Mouse (Mus musculus) MEL (cell line): Measurements from ENCODE around the gene Smu1. TPM values are rescaled to one million over a fixed set of nuclear protein-coding genes. Genes with fewer than 3 reads are reported as not detected.

Source experiments
- DNase-seq: peaks from one replicate; pipeline ENCODE4 v3.0.0; 2011; ENCODE audit warnings: low read depth, low spot score
- H3K27ac ChIP-seq: 2 replicates; pipeline ENCODE4 v1.5.1; 2012; ENCODE audit warnings: low read depth, mild to moderate bottlenecking, control low read depth, low read length, moderate library complexity; ENCODE audit not compliant: control insufficient read depth
- H3K27me3 ChIP-seq, 2 experiments: fragments of 150-350 bp in 1 of 2; sonication (generic) in 1 of 2; 2 replicates each; pipeline ENCODE4 v1.6.1; 2012; ENCODE audit warnings: low read length in 2 of 2, mild to moderate bottlenecking in 2 of 2, improper control_type of control experiment in 1 of 2, moderate library complexity in 1 of 2; ENCODE audit not compliant: insufficient read depth in 2 of 2, control insufficient read depth in 1 of 2
- H3K36me3 ChIP-seq, 2 experiments: 2 replicates each; pipeline ENCODE4 v1.6.1; 2012 to 2014; ENCODE audit warnings: low read length in 2 of 2, improper control_type of control experiment in 1 of 2, inconsistent platforms in 1 of 2, mild to moderate bottlenecking in 1 of 2; ENCODE audit not compliant: insufficient read depth in 2 of 2, control insufficient read depth in 1 of 2
- H3K4me1 ChIP-seq, 2 experiments: fragments of 150-350 bp in 1 of 2; sonication (generic) in 1 of 2; 2 replicates each; pipeline ENCODE4 v1.6.1; 2012; ENCODE audit warnings: low read length in 2 of 2, improper control_type of control experiment in 1 of 2, mild to moderate bottlenecking in 1 of 2; ENCODE audit not compliant: insufficient read depth in 2 of 2, control insufficient read depth in 1 of 2
- H3K4me3 ChIP-seq, 2 experiments: fragments of 150-350 bp in 1 of 2; sonication (generic) in 1 of 2; 2 replicates each; pipeline ENCODE4 v1.5.1; 2012; ENCODE audit warnings: low read depth in 2 of 2, low read length in 2 of 2, mild to moderate bottlenecking in 2 of 2, moderate library complexity in 2 of 2, control low read depth in 1 of 2, improper control_type of control experiment in 1 of 2; ENCODE audit not compliant: control insufficient read depth in 1 of 2, insufficient read depth in 1 of 2
- H3K79me2 ChIP-seq: 2 replicates; pipeline ENCODE4 v1.6.1; 2012; ENCODE audit warnings: mild to moderate bottlenecking, low read length, moderate library complexity; ENCODE audit not compliant: control insufficient read depth, poor library complexity, insufficient read depth
- H3K9ac ChIP-seq: 2 replicates; pipeline ENCODE4 v1.6.1; 2012; ENCODE audit warnings: low read depth, mild to moderate bottlenecking, control low read depth, low read length, moderate library complexity; ENCODE audit not compliant: control insufficient read depth, poor library complexity, severe bottlenecking
- H3K9me3 ChIP-seq: fragments of 150-350 bp; sonication (generic); replicated peaks from 2 replicates; pipeline ENCODE4 v1.6.1; 2012; ENCODE audit warnings: mild to moderate bottlenecking, low read length, improper control_type of control experiment, moderate library complexity; ENCODE audit not compliant: insufficient read depth
- BHLHE40 ChIP-seq: IDR thresholded peaks from 2 replicates; pipeline ENCODE4 v1.6.1; 2012; ENCODE audit warnings: low read depth, mild to moderate bottlenecking, inconsistent platforms, low read length, improper control_type of control experiment, borderline replicate concordance
- CHD2 ChIP-seq: IDR thresholded peaks from 2 replicates; pipeline ENCODE4 v1.6.1; 2011; ENCODE audit warnings: low read length, improper control_type of control experiment
- EP300 ChIP-seq, 2 experiments: IDR thresholded peaks; 2 replicates each; pipeline ENCODE4 v1.6.1; 2011; ENCODE audit warnings: improper control_type of control experiment in 2 of 2, low read length in 2 of 2, low read depth in 1 of 2, mild to moderate bottlenecking in 1 of 2
- ETS1 ChIP-seq: IDR thresholded peaks from 2 replicates; pipeline ENCODE4 v1.6.1; 2012; ENCODE audit warnings: low read depth, mild to moderate bottlenecking, inconsistent platforms, low read length, improper control_type of control experiment, moderate library complexity
- GABPA ChIP-seq: IDR thresholded peaks from 2 replicates; pipeline ENCODE4 v1.6.1; 2012; ENCODE audit warnings: low read depth, mild to moderate bottlenecking, inconsistent platforms, low read length, improper control_type of control experiment, moderate library complexity
- HCFC1 ChIP-seq: IDR thresholded peaks from 2 replicates; pipeline ENCODE4 v1.6.1; 2012; ENCODE audit warnings: low read depth, mild to moderate bottlenecking, inconsistent platforms, low read length, improper control_type of control experiment, moderate library complexity
- JUND ChIP-seq: IDR thresholded peaks from 2 replicates; pipeline ENCODE4 v1.6.1; 2011; ENCODE audit warnings: low read depth, mild to moderate bottlenecking, improper control_type of control experiment, low read length
- KAT2A ChIP-seq: conservative IDR thresholded peaks from 2 replicates; pipeline ENCODE4 v1.6.1; 2012; ENCODE audit warnings: low read depth, low read length, improper control_type of control experiment, inconsistent platforms
- MAFK ChIP-seq: IDR thresholded peaks from 2 replicates; pipeline ENCODE4 v1.6.1; 2011; ENCODE audit warnings: low read depth, mild to moderate bottlenecking, low read length, improper control_type of control experiment, borderline replicate concordance
- MAX ChIP-seq: IDR thresholded peaks from 2 replicates; pipeline ENCODE4 v1.6.1; 2011; ENCODE audit warnings: low read length, improper control_type of control experiment
- MAZ ChIP-seq: IDR thresholded peaks from 2 replicates; pipeline ENCODE4 v1.6.1; 2012; ENCODE audit warnings: low read depth, mild to moderate bottlenecking, inconsistent platforms, low read length, improper control_type of control experiment
- MXI1 ChIP-seq: IDR thresholded peaks from 2 replicates; pipeline ENCODE4 v1.6.1; 2011; ENCODE audit warnings: mild to moderate bottlenecking, low read depth, low read length, improper control_type of control experiment
- MYB ChIP-seq: IDR thresholded peaks from 2 replicates; pipeline ENCODE4 v1.6.1; 2011; ENCODE audit warnings: mild to moderate bottlenecking, low read depth, low read length, improper control_type of control experiment
- NELFE ChIP-seq: IDR thresholded peaks from 2 replicates; pipeline ENCODE4 v1.6.1; 2011; ENCODE audit warnings: low read depth, low read length, improper control_type of control experiment
- POLR2A ChIP-seq, 2 experiments: IDR thresholded peaks; 2 replicates each; pipeline ENCODE4 v1.6.1; 2011 to 2012; ENCODE audit warnings: low read length in 2 of 2, mild to moderate bottlenecking in 2 of 2, control low read depth in 1 of 2, improper control_type of control experiment in 1 of 2, low read depth in 1 of 2, moderate library complexity in 1 of 2; ENCODE audit not compliant: control insufficient read depth in 1 of 2, insufficient read depth in 1 of 2, poor library complexity in 1 of 2
- POLR2AphosphoS2 ChIP-seq: IDR thresholded peaks from 2 replicates; pipeline ENCODE4 v1.6.1; 2011; ENCODE audit warnings: low read length, improper control_type of control experiment
- RAD21 ChIP-seq: IDR thresholded peaks from 2 replicates; pipeline ENCODE4 v1.6.1; 2011; ENCODE audit warnings: mild to moderate bottlenecking, low read depth, low read length, improper control_type of control experiment
- RCOR1 ChIP-seq: IDR thresholded peaks from 2 replicates; pipeline ENCODE4 v1.6.1; 2012; ENCODE audit warnings: low read depth, mild to moderate bottlenecking, inconsistent platforms, low read length, improper control_type of control experiment
- SIN3A ChIP-seq: IDR thresholded peaks from 2 replicates; pipeline ENCODE4 v1.6.1; 2012; ENCODE audit warnings: low read length, improper control_type of control experiment, inconsistent platforms
- SMC3 ChIP-seq: IDR thresholded peaks from 2 replicates; pipeline ENCODE4 v1.6.1; 2011; ENCODE audit warnings: low read depth, low read length, improper control_type of control experiment
- TCF12 ChIP-seq: IDR thresholded peaks from 2 replicates; pipeline ENCODE4 v1.6.1; 2014; ENCODE audit warnings: low read depth, mild to moderate bottlenecking, inconsistent platforms, low read length, improper control_type of control experiment, moderate library complexity
- UBTF ChIP-seq: IDR thresholded peaks from 2 replicates; pipeline ENCODE4 v1.6.1; 2012; ENCODE audit warnings: low read depth, mild to moderate bottlenecking, inconsistent platforms, low read length, improper control_type of control experiment, moderate library complexity, borderline replicate concordance; ENCODE audit not compliant: insufficient read depth
- USF1 ChIP-seq: IDR thresholded peaks from 2 replicates; pipeline ENCODE4 v1.6.1; 2014; ENCODE audit warnings: low read depth, mild to moderate bottlenecking, inconsistent platforms, low read length, improper control_type of control experiment, moderate library complexity
- USF2 ChIP-seq, 2 experiments: IDR thresholded peaks; 2 replicates each; pipeline ENCODE4 v1.6.1; 2011 to 2012; ENCODE audit warnings: improper control_type of control experiment in 2 of 2, low read length in 2 of 2, borderline replicate concordance in 1 of 2, inconsistent platforms in 1 of 2, low read depth in 1 of 2, mild to moderate bottlenecking in 1 of 2; ENCODE audit not compliant: insufficient read depth in 1 of 2
- ZC3H11A ChIP-seq: IDR thresholded peaks from 2 replicates; pipeline ENCODE4 v1.6.1; 2012; ENCODE audit warnings: low read depth, mild to moderate bottlenecking, inconsistent platforms, low read length, improper control_type of control experiment
- ZMIZ1 ChIP-seq: IDR thresholded peaks from 2 replicates; pipeline ENCODE4 v1.6.1; 2012; ENCODE audit warnings: low read depth, mild to moderate bottlenecking, inconsistent platforms, low read length, improper control_type of control experiment, moderate library complexity
- ZNF384 ChIP-seq: IDR thresholded peaks from 2 replicates; pipeline ENCODE4 v1.6.1; 2012; ENCODE audit warnings: low read depth, mild to moderate bottlenecking, inconsistent platforms, low read length, improper control_type of control experiment
- polyA plus RNA-seq, 2 experiments: library from polyadenylated mRNA; stranded (reverse) in 1 of 2; unstranded in 1 of 2; fragments of >175 nt in 1 of 2; fragments of >200 nt in 1 of 2; gene quantifications; 2 replicates each; pipeline versions ENCODE4 v1.2.1 to v1.2.4; 2012; ENCODE audit warnings: low replicate concordance in 2 of 2, low read depth in 1 of 2; ENCODE audit not compliant: insufficient read length in 2 of 2, insufficient read depth in 1 of 2, missing spikeins in 1 of 2
- total RNA-seq: library from RNA; depleted of rRNA; stranded (reverse); fragments of 300-350 nt; gene quantifications from 2 replicates; pipeline ENCODE4 v1.2.3, GENCODE M21; 2012

Smu1 gene
- total and polyA plus RNA-seq, 3 experiments: 111 to 124 TPM; not detected in 1

DNA sequence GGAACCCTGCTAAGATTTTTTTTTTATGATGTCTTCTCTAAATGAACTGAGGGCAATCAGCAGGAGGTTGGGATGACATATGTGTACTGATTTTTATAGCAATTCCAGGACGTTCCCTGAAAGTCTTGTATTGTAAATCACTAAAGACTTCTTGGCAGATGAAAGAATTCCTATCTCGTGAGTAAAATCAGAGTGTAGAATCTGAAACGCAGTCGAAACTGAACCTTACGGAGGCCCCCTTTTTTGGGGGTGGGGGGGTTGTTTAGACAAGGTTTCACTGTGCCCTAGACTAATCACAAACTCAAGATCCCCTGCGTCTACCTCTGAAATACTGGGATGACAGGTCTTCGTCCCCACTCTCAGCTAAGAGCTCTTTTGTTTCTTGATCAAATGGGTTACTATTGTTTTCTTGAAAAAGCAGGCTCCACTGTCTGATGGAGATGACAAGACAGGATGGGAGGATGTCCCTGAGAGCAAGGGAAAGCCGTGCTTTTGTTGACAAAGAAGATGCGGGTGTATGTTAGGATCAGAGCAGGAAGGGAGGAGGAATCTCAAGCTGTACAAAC, 53.9 kb downstream of the Smu1 start:
- Histone ChIP-seq H3K9me3 (no peaks in the 10 kb centered on the region), H3K9ac (peak overlapping the region; percentile 69), H3K36me3 (peaks cover 0 to 11% of the 10 kb centered on the region in 2 experiments; a peak in 2 of 4 replicates), H3K27ac (peak overlapping the region; percentile 98; the same call in 1 of the 2 replicates), H3K27me3 (no peaks in the 10 kb centered on the region), H3K4me1 (peaks cover 0 to 15% of the 10 kb centered on the region in 2 experiments; a peak in 2 of 4 replicates), H3K79me2 (peaks cover 5% of the 10 kb centered on the region; the same call in 1 of the 2 replicates), H3K4me3 (peak overlapping the region; percentile 88 to 96)
- TF ChIP-seq ZNF384 (0 out of 2 replicates have a peak, but pooled peaks have one; percentile 3), USF1 (no peak), RCOR1 (0 out of 2 replicates have a peak, but pooled peaks have one; percentile 18)
- DNase-seq: no peak

DNA sequence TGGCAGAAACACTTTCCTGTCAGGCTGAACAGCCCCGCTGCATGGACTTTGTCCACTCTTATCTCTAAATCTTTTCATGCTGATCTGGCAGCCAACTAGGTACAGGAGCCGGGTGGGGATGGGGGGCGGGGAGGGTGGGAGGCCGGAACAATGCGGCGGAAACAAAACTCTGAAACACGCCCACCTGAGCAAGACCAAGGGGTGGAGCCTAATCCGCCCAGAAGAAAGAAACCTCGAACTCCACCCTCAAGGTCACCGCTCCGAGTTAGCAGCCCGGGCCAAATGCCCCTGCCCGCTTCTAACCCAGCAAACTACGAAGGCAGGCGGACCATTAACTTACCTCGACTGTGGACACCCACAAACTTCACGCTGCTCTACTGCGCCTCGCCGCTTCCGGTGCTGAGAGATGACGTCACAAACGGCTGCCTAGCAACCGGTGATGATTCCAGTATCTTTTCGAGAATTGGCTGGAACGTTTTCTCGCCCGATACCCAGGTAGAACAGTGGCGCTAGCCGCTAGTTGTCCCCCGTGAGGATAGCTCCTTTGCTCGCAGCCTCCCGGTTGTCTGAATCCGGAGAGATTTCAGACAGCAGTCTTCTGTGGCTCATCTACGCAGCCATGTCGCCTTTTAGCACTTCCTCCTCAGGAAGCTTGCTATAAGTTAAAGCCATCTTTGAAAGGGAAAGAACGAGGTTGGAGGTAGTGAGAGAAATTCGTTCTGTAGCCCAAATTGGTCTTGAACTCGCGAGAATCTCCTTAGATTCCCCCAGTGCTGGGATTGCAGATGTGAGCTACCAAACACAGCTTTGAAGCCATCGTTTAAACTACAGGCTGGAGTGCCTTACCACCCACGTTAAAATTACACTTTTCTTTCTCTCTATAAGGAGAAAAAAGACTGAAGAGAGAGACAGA, 54.7 kb downstream of the Smu1 start, which contains the start of gene Aptx:
TSS of gene Aptx (minus strand) at position 398 of the 913 bp plus-strand sequence.
- DNase-seq: peak; percentile 97
- H3K36me3 ChIP-seq: peaks cover 0 to 11% of the 10 kb centered on the region in 2 experiments; a peak in 2 of 4 replicates
- H3K79me2 ChIP-seq: peaks cover 5% of the 10 kb centered on the region; the same call in 1 of the 2 replicates
- H3K4me3 ChIP-seq: peak within 1 kb of the TSS; percentile 88 to 96
- H3K9ac ChIP-seq: peak within 1 kb of the TSS; percentile 95
- H3K27ac ChIP-seq: peak within 1 kb of the TSS; percentile 98
- H3K4me1 ChIP-seq: peaks cover 0 to 15% of the 10 kb centered on the region in 2 experiments; a peak in 2 of 4 replicates
- no peaks in the 10 kb centered on the region for H3K27me3 ChIP-seq
- H3K9me3 ChIP-seq: no peaks in the 10 kb centered on the region
- TF ChIP-seq MYB (no peak), UBTF (no peak), RAD21 (no peak), EP300 (IDR thresholded peaks at IDR 0.05; ENCODE audit: low read depth in 1 of 2, low read length in 2 of 2) (no peak), JUND (no peak), POLR2A (IDR thresholded peaks at IDR 0.05; ENCODE audit: control insufficient read depth in 1 of 2, insufficient read depth in 1 of 2, low read depth in 1 of 2, low read length in 2 of 2, poor library complexity in 1 of 2) (peak; percentile 64 to 89; a peak in 3 of 4 replicates), HCFC1 (peak; percentile 91), BHLHE40 (no peak), USF1 (no peak), MAFK (no peak), KAT2A (no peak; the same call in 1 of the 2 replicates), USF2 (IDR thresholded peaks at IDR 0.05; ENCODE audit: borderline replicate concordance in 1 of 2, insufficient read depth in 1 of 2, low read depth in 1 of 2, low read length in 2 of 2) (no peak), SMC3 (0 out of 2 replicates have a peak, but pooled peaks have one; percentile 5), ZMIZ1 (no peak), ZC3H11A (0 out of 2 replicates have a peak, but pooled peaks have one; percentile 1), MXI1 (0 out of 2 replicates have a peak, but pooled peaks have one; percentile 29), GABPA (no peak), NELFE (peak; percentile 58), POLR2AphosphoS2 (no peak; the same call in 1 of the 2 replicates), MAX (peak; percentile 15; the same call in 1 of the 2 replicates), RCOR1 (no peak; the same call in 1 of the 2 replicates), ETS1 (peak; percentile 56; the same call in 1 of the 2 replicates), TCF12 (0 out of 2 replicates have a peak, but pooled peaks have one; percentile 44), CHD2 (peak; percentile 91), MAZ (0 out of 2 replicates have a peak, but pooled peaks have one; percentile 42), SIN3A (peak; percentile 90)
